Mouse (Mus musculus) kidney, adult 2 months (tissue): ENCODE data around the gene Spata13.

ENCODE experiments used
- CTCF ChIP-seq: fragments of 200-500 bp; conservative IDR thresholded peaks from 2 replicates; pipeline ENCODE4 v1.5.1; 2011; ENCODE audit warnings: low read depth, mild to moderate bottlenecking, control low read depth, low read length, moderate library complexity, mixed read lengths; ENCODE audit not compliant: insufficient read depth, insufficient read length
- POLR2A ChIP-seq: fragments of 200-500 bp; IDR thresholded peaks from one replicate; pipeline ENCODE4 v1.6.1; 2011; ENCODE audit warnings: low read depth, low read length, control low read depth

GRCm38 (mm10) chr14:60771057-60771456 lies 137.3 kb downstream of the Spata13 start:
- TF ChIP-seq POLR2A (no peak), CTCF (peak; percentile 61)
